Mouse (Mus musculus): ENCODE data around the gene Wdr43.
"Not testable (repeated sequence)": the region's sequence is repeated elsewhere in the genome, so short reads cannot be mapped to it uniquely, and the experiment has no call there.

Gene Wdr43

DNA sequence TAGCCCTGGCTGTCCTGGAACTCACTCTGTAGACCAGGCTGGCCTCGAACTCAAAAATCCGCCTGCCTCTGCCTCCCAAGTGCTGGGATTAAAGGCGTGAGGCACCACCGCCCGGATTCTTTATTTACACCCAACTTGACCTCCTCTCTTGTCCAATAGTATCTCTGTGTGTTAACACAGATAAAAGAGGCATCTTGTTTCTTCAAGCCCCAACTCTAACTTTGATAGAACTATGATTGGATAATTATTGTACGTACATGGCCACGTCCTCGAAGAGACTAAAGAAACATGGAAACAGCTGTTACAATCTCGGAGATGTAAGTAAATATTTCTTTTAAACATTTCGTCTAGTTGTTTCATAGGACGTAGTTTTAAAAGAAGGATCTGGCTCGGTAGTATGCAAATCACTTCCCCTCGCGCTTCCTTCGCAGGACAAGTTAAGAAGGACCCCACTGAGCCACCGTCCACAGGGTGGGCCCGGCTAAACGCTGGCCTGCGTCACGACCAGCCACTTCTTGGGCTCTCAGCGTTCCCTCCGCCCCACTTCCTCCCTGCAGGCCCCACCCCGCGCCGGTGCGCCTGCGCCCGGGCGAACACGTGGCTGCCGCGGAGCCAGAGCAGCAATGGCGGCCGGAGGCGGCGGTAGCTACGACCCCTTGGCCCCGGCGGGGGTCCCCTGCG is at the start of gene Wdr43:
Gene Wdr43, plus strand, starts transcription at position 258 of the 681 bp plus-strand sequence.
- in situ Hi-C loops (cut with MseI, MboI) = no loop called here

DNA sequence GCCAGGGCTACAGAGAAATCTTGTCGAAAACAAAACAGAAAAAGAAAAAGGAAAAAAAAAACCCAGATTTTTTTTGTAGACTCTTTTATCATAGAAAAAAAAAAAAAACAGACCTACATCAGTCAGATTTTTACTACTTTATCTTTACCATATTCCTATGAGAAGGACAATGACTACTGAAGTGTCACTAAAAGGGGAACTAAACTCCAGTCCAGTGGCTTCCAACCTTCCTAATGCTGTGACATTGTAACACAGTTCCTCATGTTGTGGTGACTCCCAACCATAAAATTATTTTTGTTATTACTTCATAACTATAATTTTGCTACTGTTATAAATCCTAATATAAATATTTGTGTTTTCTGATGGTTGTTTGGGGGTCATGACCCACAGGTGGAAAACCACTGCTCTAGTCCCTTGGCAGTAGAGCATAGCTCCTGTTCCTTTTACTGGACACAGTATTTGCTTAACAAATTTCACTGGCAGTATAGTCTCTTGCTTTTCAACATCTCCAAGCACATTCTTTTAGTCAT is 36.5 kb upstream of the Wdr43 start:
- in situ Hi-C loops (cut with MseI, MboI) = no loop called here

DNA sequence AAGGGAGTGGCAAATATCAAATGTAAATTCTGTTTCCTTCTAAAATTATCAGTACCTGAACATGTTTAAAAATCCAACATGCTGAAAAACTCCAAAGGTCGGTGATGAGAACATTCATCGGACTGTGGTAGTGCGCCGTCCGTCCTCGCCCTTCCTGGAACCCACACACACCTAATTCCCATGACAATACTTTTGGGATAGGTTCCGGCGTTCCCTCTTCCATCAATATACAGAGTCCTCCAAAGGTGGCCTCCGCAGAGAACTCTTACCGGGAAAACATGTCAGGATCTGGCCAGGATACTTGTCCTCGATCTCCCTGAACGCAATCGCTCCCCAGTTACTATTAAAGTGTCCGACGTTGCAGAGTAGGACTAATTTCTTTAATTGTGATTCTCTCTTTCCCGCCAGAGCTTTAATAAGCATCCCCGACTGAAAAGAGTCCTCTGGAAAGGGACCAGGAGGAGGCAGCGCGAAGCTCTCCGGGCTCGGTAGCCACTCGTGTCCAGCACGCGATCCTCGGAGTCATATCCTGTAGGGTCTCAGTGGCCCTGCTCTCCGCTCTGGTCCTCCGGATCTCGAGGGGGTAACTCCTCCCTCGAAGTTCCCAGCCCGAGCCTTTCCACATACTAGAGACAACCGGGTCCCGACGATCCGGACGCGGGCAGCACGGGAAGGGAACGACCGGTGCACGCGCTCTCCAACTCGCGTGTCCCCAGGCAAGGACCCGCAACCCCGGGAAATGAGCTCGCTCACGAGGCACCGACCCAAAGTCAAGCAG is 17.6 kb upstream of the Wdr43 start:
- in situ Hi-C loops (cut with MseI, MboI) = no loop called here

DNA sequence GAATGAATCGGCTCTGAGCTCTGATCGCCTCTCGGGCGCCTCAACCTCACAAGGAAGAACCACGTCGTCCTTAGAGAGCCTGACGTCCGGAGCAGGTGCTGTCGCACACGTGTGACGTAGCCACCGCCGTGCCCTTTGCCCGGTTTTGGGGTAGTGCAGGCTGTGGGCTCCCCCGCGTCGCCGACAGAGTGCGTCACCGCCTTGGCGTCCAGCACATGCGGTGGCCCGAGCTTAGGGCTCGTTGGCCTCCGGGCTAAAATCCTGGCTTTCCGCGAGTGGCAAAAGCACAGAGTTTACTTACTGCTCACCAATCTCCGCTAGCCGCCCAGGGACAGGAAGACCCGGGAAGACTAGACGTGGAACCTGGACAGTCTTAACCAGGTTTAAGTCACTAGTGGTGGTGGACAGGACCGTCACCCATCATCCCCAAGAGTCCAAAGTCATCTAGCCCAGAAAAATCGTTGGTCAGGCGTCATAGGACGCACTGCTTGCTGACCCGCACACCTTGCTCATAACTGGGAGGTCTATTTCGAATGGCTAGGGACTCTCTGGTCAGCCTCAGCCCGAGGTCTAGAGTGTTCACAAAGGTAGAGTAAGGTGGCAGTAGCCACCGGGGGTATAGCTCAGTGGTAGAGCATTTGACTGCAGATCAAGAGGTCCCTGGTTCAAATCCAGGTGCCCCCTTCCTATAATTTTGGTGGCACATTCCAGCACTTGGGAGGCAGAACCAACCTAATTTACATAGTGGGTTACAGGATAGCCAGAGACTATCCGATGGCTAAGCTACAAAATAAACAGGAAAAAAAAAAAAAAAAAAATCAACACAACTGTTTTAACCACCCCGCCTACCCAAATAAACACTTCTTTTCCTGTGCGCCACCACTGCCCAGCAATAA is 16.8 kb upstream of the Wdr43 start:
- in situ Hi-C loops (cut with MseI, MboI) = no loop called here

DNA sequence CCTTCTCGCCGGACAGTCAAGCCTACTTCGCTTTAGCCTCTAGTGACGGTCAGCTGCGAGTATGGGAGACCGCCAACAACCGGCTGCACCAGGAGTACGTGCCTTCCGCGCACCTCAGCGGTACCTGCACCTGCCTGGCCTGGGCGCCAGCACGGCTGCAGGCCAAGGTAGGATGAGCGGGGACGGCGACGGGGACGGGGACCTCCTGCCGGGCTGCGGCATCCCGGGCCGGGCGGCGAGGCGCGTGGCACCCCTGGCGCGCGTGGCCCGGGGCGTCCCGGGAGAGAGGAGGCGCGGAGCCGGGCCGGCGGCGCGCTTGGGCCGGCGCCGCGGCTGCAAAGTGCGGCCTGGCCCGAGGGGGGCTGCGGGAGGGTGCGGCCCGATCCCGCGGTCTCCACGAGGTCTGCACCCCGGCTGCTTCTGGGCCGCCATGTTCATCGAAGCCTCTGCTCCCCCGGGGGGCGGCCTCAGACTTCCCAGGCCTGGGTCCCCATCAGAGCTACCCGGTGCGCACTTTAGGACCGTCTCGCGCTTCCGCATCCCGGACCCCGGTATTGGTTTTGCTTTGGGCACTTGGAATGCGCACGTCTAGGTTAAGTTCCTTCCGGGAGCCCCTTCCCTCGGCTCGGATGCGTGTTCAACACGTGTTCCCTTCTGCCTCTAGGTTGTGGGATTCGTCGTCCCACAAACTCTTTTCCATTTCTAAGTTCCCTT is 781 bp downstream of the Wdr43 start:
- in situ Hi-C loops (cut with MseI, MboI) = no loop called here

DNA sequence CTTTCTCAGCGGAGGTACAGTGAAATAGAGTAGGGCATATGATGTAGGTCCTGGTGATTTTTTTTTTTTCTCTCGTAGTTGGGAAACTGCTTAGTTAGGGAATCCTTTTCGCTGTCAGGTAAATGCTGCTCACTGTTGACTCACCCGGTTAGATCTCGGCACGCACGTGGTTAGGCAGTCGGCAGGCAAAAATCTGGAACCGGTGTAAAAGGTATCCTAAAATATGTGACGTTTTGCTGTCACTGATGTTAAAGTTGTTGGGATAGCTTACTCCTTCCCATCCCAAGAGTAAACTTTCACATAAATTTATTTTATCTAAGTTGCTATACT is 1.3 kb downstream of the Wdr43 start:
- in situ Hi-C loops (cut with MseI, MboI) = no loop called here

DNA sequence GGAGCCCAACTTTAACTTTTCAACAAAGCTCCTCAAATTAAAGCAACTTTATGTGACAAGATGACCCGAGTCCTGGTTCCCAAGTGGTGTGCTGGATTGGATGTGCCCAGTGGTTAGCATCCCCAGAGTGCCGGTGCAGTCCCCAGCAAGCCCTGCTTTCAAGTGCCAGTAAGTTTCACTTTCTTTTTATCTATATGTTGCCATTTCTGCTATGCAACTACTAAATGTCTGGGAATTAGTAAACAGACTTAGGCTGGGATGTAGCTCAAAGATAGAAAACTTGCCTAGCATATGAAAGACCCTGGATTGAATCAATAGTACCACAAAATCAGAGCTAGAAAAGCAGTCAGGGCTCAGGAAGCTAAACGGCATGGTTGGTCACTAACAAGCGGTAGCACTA is 2.3 kb downstream of the Wdr43 start:
- in situ Hi-C loops (cut with MseI, MboI) = no loop called here

DNA sequence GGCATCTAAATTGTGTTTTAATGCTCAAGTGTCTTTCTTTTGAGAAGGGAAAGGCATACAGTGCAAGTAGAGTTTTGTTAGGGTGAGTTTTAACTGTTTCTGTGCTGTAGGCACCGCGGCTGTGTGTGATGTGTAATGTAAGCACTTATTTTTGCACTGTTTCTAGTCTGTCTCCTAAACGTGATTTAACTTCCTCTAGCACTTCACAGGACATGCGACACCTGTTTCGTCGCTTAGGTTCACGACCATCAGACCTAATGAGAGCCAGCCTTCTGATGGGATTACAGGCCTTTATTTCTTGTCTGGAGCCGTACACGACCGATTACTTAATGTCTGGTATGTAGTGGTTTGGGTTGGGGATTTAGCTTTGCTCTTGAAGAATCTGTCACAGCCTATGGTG is 16.1 kb downstream of the Wdr43 start:
- in situ Hi-C loops (cut with MseI, MboI) = no loop called here

DNA sequence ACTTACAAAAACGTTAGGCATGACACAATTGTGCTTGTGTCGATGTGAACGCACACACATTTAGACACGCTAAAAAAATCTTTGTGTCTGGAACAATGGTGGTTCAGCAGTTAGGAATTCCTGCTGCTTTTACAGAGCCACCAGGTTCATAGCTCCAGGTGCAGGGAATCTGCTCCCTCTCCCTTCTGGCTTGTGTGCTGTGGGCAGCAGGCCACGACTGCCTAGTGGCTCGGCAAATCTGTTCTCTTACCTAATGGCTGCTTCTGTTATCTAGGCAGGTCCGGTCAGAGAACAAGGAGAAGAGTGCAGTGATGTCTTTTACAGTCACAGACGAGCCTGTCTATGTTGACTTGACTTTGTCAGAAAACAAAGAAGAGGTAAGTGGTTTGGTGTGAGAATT is 17.7 kb downstream of the Wdr43 start:
- in situ Hi-C loops (cut with MseI, MboI) = no loop called here

DNA sequence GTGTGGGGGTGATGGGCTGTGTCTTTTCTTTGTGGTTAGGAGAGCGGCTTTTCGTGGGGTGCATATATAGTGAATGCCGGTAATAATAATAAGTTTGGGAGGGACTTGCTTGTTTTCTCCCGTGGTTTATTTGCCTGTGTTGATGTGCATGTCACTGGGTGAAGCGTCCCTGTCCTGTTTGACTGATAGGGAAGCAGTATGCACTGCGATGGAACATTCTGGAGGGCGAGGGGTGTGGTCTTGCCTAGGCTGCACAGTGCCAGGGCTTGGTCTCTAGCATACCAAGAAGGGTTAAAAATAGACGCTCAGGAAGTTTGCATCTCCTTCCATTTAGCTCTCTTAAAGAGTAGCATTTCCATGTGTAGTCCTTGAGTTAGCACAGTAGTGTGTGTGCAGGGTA is 21.1 kb downstream of the Wdr43 start:
- in situ Hi-C loops (cut with MseI, MboI) = no loop called here

DNA sequence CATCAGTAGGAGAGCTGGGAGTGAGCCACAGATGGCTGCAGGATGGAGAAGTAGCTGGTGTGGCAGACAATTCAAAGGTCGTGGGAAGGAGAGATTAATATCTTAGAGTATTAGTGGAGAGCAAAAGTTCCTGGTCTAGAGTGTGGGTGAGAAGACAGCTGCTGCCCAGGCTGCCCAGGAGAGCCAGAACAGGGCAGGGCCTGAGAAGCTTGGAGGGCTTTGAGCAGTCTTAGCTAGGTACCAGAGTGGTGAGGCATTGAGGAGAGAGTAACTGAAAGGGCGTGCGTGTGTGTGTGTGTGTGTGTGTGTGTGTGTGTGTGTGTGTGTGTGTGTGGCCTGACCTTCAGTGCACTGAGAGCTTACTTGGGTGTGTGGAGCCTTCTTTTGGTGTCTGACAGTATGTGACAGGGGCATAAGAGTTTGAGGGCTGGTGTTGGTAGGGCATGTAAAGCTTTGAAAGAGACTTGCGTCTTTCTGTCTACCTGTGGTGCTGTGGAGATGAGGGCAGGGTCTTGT is 22.1 kb downstream of the Wdr43 start:
- in situ Hi-C loops (cut with MseI, MboI) = no loop called here

DNA sequence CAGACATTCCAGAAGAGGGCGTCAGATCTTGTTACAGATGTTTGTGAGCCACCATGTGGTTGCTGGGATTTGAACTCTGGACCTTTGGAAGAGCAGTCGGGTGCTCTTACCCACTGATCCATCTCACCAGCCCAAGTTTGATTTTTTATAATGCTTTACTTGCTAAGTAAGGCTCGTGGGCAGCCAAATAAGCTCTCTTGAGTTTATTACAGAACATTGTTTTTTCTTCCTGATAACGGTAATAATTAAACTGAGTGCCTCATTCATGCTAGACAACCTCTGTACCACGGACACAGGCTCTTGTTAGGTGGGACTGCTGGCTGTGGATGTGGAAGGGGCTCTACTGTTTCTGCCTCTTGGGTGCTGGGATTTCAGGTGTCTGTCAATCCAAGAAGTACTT is 23.4 kb downstream of the Wdr43 start:
- in situ Hi-C loops (cut with MseI, MboI) = not testable (repeated sequence)

DNA sequence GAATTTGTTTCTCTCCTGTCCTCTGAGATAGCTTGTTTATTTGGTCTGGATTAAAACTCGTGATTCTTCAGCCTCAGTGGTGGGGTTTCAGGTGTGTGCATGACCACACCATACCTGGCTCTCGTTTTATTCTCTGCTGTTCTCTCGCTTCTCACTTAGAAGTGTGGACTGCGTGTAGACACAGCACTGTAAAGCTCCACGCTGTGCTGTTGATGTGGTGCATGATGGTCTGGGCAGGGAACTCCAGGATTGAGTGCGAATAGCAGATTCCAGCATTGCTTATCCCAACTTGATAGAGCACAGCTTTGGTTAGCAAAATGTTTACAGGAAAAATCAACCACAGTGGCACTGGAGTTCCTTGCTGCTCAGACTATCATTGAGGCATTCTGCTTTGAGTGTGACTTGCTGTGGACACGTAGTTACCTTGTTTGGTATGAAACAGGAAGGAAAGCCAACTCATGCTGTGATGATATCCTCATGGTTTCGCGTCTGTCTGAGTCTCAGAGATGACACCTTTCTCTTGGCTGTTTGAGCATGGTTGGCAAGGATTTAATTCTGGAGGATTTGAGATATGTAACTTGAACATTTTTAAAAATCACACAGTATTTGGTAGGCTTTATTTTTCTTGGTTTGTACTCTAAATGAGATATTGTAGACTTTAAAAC is 24.9 kb downstream of the Wdr43 start:
- in situ Hi-C loops (cut with MseI, MboI) = no loop called here

DNA sequence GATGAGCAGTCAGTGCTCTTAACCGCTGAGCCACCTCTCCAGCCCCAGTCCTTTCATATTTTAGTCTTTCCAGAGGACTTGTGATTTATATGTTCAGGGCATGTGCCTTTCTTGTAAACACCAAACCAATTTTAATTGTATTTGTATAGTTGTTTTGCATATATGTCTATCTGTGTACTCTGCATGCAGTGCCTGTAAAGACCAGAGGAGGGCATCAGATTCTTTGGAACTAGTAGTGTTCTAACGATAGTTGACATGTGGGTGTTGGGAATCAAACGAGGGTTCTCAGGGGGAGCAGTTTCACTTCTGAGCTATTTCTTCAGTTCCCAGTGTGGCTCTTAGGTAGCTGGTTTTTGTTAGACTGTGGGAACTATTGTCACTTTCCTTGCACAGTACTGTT is 26.5 kb downstream of the Wdr43 start:
- in situ Hi-C loops (cut with MseI, MboI) = no loop called here

DNA sequence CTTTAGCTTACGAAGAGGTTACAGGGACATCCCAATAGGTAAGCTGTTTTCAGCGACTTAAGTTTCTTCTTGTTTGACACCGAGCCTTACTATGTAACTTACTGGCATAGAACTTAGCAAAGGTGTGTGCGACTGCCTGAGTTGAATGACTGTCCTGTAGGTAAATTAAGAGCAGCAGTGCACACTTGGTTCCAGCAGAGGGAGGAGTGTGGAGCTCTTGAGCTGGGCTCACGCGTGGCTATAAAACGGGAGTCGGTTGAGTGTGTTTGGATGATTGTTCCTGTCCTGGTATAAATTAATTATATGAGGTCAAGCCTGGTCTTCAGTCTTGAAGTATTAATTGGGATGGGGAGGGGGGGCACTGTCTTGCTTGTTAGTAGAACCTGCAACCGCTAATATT is 34.3 kb downstream of the Wdr43 start:
- in situ Hi-C loops (cut with MseI, MboI) = no loop called here

DNA sequence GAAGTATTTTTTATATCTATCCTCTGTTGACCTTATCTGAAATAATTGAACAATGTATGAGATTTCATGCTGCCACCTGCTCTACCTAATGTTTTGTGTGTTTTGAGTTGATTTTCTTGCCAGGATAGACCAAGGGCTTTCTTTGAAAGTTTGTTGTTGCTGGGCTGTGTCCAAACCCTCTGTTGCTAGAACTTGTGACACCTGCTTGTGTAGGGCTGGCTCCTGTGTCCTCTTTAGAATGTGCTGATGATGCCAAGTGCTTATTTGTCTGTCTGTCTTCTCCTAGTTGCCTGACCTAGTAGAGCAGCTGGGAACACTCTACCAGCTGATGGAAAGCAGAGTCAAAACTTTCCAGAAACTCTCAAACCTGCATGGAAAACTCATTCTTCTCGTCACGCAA is 36.8 kb downstream of the Wdr43 start:
- in situ Hi-C loops (cut with MseI, MboI) = no loop called here

DNA sequence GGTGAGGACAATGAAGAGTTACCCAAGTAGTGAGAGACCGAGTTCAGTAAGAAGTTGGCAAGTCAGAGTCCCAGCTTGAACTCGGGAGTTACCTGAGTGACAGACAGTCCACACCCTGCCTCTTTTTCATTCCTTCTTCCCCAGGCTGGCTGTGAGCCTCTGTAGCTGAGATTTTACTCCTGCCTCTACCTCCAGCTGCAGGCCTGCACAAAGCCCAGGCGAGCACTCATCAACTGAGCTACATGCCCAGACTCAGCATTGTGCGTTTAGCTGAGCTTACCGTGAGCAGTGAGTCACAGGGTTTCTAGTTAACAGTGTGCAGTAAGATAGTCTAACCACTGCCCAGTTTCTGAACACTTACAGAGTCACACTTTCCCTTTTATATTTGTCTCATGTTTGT is 37.2 kb downstream of the Wdr43 start:
- in situ Hi-C loops (cut with MseI, MboI) = no loop called here

DNA sequence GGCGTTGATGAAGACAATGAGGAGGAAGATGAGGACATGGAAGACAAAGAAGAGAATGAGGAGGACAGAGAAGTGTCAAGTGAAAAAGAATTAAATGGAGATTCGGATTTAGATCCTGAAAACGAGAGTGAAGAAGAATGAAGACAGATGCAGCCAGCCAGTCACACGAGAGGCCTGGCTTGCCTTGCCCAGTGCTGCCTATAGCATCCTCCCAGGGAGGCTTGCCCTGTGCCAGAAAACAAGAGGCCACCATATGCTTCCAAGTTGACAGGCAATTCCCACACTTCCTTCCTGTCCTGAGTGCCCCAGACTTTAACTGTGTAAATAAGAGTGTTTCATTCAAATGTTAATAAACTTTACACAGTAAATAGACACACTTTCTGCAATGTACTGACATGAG is 41.8 kb downstream of the Wdr43 start:
- in situ Hi-C loops (cut with MseI, MboI) = no loop called here

DNA sequence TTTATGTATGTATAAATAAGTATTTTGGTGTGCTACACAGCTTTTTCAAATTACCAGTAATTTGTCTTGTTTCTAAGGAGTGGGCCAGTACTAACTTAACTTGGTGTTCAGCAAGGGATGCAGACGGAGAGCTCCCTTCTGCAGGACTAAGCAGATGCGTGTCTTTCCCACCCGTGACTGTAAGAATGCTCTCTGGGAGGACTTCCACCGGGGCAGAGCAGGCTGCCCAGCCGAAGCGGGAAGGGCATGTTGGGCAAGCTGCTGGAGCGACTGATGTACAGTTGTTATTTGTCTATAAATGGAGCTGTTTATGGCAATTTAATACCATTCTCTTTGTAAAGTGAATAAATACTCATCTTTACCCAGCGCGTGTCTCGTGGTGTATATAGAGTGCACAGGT is 43.0 kb downstream of the Wdr43 start:
- in situ Hi-C loops (cut with MseI, MboI) = no loop called here

DNA sequence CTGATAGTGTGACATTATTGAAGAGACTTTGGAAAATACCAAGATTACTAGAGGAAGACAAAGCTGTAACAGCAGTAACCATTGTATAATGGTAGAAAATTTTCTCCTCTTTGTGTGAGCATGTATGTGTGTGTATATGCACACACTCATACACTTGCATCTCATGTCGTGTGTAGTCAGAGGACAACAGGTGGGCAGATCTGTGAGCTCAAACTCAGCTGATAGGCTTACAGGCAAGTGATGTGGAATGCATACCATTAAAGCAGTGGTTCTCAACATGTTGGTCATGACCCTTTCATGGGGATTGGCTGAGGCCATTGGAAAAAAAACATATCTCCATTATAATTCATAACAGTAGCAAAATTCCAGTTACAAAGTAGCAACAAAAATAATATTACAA is 44.7 kb downstream of the Wdr43 start:
- in situ Hi-C loops (cut with MseI, MboI) = loop anchor here in 1 of 2 experiments (5.0 kb wide), 1 partner anchor 212 kb away; no protein-coding TSS in a partner anchor
